Mouse (Mus musculus) adrenal gland, postnatal 14 days (tissue): ENCODE results near the gene Baz1a. TPM values are rescaled to one million over a fixed set of nuclear protein-coding genes. Genes with fewer than 3 reads are reported as not detected.
A peak's percentile ranks its signal among the peaks of the same experiment; 100 is the strongest.

ENCODE experiments used
- DNase-seq: peaks from one replicate; pipeline ENCODE4 v3.0.0; 2021; ENCODE audit warnings: mixed read lengths
- long read RNA-seq, 2 experiments: library from polyadenylated mRNA; stranded (forward); transcript quantifications; one replicate each; pipeline ENCODE4 v2.0.0; 2021
- total RNA-seq: library from RNA; stranded (reverse); gene quantifications from 2 replicates; pipeline ENCODE4 v1.2.3, GENCODE M21; 2021

The Baz1a gene
- total RNA-seq, result 26.6 and 32.4 TPM in 2 replicates
- long read RNA-seq, experiment 1, partial matches to known transcripts, result 2 of 4 reads
- long read RNA-seq, experiment 1, other reads (novel, unspliced or antisense), result 2 of 4 reads
- long read RNA-seq, experiment 2, full-length matches to known transcripts, result 2 of 5 reads
- long read RNA-seq, experiment 2, partial matches to known transcripts, result 3 of 5 reads
- long read RNA-seq, experiment 2, other reads (novel, unspliced or antisense), result 0 of 5 reads

DNA sequence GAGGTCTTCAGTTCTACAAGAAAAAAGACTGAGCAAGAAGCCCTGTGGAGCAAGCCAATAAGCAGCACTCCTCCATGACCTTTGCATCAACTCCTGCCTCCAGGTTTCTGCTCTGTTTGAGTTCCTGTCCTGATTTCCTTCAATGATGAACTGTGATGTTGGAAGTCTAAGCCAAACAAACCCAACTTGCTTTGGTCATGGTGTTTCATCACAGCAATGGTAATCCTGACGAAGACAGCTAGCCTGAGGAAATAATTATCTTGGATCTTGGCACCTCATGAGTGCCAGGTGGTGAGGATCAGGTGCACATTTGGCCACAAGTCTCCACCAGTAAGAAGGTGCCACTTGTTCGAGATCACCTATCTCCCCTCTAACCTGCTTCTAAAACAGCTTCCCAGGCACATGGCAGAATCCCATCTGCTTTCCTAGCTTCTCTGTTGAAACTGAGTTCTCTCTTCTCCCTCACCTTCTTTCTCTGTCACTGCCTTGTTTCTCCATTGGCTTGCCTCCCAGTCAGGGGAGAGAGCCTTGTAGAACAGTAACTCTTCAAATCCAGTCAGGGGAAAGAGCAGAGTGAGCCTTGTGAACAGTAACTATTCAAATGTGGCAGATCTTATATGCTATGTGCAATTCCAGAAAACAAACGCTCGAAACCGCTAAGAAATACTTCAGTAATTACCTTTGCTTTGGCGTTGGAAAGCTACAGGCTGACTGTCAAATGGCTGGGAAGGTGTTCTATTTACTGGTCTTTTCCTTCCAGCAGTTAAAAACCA, at the start of gene Baz1a:
Baz1a (minus strand) TSS at position 723 of the 773 bp plus-strand sequence.
- no peak for DNase-seq

DNA sequence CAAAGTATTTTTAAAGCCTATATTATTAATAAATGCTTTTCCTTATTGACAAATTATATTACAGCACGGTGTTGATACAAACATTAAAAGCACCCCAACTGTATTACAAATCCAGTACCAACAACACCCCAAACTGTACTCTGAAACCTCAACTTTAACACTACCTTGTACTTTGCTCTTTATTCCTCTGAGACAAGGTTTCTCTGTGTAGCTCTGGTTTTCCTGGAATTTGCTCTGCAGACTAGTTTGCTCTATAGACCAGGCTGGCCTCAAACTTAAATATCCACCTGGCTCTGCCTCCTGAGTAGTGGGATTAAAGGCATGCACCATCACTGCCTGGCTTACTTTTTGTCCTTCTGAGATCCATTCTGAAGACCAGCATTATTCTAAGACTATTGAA, 48.0 kb upstream of the Baz1a start:
- no peak for DNase-seq

DNA sequence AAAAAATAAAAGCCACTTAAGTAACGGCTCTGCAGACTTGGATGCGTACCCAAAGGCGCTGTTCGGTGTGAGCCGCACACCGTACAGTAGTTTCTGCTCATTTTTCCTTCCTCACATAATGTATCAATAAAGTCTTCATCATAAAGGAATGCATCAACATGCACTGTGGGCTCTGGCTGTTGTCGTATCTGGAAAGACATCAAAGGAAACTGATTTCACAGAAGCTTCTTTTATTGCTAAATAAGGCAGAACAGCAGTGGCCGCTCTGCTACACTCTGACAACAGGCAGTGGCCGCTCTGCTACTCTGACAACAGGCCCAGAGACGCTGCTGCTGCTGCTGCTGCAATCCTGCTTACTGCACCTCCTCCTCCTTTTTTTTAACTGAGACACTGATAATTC, 46.9 kb upstream of the Baz1a start:
- peak; percentile 48 for DNase-seq

DNA sequence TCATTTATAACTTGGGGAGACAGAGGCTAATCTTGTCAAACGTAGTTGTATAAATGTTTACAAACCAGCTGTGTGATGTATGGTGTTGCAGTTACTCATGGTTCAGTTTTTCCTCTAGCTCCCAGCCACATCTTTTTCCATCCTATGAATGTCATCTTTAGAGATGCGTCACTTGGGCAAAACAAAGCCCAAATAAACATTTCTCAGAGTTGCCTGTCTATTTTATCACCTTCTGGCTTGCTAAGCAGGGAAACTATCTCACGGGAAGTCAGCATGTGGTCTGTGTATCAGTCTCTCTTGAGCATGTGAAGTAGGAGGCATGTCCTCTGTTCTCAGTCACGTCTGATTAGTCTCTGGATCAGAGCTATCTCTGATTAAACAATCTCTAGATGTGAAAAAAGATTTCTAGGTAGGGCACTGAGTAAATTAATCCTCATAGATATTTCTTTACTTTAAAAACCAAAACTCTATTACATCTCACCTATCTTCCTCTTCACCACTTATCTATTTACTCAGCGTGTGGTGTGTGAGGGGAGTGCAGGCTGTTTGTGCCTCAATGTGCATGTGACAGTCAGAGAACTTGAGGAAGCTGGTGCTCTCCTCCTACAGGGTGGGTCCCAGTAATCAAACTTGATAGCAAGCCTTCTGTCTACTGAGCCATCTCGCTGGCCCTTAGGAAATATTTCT, 46.2 kb upstream of the Baz1a start:
- no peak for DNase-seq

DNA sequence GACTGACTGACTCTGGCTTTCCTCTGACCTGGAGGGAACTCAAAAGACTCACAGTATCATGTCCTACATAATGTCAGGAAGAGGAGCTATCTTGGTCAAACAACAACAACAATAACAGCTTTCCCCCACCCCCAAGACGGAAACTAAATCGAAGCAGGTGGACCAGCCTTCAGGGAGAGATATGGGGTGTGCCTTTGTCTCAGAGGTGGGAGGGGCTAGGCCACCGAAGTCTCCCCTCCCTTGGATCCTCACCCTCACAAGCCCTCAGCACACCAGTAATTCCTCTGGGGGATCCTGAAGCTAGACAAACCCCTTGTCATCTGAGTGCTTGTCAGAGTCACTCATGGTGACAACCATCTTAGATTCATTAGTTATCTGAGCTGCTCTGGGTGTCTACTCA, 45.7 kb upstream of the Baz1a start:
- DNase-seq, result no peak

DNA sequence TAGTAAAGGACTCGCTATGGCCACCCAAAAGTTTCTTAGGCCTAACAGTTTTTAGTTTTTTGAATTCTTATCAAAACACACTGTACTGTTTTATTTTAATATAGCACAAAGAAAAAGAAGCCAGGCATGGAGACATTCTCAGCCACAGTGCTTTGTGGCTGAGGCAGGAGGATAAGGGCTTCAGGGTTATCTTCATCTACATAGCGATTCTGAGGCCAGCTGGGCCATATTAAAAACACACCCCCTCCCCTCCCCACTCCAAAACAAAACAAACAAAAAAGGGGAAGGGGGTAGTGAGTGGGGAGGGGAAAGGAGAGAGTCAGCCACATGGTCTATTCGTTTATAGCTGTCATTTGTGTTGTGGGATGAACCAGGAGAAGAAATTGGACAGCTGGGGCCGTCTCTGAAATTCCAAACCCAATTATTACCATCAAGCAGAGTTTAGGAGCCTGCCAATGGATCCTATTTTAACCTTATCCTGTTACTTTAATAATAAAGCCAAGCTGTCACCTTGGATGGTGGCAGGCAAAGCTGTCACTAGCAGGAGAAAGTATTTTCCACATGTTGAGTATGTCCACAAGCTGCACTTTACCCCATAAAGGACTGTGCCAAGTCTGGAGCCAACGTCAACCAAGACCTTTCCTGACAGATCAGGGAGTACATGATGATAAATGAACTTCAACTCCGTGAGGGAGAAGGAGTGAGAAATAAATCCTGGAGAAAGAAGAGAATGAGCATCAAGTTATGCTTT, 44.9 kb upstream of the Baz1a start:
- DNase-seq, result peak; percentile 71

DNA sequence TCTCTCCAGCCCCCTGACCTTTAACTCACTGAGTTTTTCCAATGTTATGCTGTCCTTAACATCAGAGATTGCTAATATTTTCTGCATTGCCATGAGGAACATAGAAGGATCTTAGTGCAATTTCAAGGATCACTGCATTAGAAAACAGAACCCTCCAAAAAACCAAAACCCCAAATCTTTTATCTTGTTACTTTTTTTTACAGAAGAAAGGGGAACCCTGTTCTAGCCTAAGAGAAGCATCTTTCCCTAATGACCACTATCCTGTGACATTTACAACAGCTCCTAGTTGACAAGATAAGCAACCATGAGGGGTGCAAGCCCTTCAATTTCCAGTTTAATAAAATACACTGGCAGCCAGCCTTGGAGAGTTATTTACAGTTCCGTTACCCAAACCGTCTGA, 42.6 kb upstream of the Baz1a start:
- no peak for DNase-seq

DNA sequence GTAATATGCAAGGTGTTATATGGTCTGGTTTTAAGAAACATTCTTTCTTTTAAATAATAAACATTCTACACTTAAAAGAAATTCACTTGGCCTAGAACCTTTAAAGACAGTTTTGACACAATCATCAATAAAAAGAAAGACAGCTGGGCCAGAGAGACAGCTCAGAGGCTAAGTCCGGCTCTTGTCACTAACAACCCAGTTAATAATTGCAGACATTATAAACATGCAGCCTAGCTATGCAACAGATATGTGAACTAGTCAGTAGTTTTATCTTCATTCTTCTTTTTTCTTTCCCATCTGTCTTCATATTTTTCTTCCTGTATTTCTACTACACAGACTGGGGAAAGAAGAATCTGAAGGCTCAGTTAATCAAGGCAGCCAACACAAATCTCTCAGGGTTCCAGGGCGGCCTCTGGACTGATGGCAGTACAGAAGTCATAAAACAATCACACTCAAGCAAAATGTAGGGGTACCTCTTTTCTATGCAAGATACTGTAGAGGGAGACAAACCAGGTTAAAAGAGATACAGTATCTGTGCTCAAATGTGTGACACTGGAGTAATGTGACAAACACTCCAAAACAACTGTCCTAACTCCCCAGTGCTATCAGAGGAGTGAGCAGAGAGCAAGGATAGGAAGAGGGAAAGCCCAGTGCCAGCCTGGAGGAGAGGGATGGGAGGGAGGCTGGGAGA, 40.5 kb upstream of the Baz1a start:
- DNase-seq, result no peak

DNA sequence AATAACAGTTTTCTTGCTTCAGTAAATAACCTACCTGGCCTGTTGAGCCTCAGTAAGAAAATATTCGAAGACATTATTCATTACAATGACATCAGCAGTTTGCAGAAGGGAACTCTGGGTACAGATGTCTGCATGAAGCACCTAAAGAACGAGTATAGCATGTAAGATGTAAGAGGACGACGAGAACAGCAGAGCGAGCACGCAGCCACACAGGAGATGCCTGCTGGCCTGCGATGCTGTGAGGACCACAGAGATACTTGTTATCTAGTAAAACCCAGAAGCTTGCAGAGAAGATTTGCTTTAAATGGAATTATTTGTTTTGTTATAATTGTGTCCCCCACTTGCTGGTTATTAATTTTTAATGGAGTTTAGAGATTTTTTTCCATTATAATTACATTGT, 39.1 kb upstream of the Baz1a start:
- DNase-seq, result no peak

DNA sequence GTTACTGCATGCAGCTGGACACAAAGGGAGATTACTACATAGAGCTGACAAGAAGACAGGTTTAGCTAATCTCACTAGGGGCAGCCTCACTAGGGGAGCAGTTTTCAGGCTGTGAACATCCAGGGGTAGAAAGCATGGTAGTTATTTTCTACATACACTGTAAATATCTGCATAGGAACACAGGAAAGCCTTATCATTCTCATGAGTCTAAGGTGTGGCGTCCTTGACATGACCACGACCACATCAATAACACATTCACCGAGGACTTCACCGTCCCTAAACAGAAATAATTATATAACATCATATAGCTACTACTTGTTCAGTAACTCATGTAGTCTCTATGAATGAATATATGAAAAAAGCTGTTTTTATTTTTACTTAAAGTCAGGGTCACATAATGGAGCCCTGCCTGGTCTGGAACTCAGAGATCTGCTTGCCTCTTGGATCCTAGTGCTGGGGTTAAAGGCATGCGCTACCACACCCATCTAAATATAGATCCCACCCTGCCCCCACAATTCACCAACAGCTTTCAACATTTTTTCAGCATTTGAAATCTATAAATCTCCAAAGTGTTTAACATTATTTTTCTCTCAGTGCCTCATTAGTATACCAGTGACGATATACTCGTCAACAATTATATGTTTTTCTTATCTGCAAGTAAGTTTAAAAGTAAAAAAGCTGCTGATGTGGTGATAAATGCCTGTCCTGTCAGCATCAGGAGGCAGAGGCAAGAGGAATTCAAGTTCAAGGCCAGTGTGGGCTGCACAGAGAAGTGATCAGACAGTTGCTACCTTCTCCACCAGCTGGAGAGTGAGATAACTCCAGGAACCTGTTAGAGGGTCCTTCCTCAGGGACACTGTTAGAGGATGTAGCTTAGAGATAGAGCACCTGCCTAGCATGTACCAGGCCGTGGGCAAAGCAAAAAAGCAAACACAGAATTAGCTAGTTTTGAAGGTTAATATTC, 37.3 kb upstream of the Baz1a start:
- no peak for DNase-seq

DNA sequence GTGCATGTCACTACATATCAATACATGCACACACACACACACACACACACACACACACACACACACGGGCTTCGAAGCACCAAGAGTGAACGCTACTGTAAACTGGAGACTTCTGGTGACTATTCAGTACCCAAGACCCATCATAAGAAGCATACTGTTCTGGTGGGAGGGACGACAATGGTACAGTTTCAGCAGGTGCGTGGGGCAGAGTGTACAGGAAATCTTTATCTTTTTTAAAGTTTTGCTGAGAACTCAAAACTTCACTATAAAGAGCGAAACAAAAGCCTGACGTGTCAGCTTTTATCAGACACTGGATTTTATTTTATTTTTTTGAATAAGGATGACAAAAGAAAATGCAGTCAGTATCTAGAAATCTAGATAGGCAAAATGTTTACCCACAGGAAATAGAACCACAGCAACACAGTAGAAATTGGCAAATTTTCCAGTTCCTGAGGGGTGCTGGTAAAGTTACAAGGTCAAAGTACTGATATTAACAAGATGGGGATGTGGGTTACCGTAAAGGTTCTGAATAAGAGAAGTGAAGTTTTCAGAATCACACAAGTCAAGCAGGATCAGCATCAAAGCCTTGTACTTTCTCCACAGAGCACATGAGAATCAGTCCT, 35.7 kb upstream of the Baz1a start:
- DNase-seq, result no peak

DNA sequence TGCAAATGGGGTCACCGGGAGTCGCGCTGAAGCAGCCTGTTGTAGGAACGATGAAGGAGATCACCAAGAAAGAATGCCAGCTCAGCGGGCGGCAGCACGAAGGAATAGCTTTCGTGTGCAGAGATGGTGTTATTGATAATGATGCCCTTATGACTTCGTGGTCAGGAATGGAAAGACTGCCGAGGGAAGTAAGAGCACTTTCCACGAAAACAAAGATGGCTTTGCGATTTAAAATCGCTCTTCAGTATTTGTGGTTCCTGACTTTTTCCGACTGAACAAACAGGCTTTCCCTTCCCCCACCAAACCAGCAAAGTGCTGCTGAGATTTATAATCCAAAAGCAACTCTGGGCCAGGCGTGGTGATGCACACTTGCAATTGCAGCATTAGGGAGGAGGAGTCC, 26.9 kb upstream of the Baz1a start:
- no peak for DNase-seq

DNA sequence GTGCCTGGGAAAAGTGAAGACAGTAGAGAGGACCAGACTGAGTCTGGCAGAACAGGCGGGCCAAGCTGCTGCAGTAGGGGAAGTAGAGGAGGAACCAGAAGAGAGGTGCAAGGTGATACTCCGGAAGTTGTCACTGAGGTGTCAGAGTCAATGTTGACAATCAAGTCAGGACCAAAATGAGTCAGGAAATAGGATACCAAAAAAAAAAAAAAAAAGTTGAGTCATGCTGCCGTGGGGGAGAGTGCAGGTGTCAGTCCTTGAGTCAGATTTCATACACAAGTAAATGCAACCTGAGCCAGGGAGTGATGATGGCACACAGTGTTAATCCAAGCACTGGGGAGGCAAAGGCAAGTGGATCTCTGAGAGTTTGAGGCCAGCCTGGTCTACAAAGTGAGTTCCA, 12.9 kb upstream of the Baz1a start:
- no peak for DNase-seq

DNA sequence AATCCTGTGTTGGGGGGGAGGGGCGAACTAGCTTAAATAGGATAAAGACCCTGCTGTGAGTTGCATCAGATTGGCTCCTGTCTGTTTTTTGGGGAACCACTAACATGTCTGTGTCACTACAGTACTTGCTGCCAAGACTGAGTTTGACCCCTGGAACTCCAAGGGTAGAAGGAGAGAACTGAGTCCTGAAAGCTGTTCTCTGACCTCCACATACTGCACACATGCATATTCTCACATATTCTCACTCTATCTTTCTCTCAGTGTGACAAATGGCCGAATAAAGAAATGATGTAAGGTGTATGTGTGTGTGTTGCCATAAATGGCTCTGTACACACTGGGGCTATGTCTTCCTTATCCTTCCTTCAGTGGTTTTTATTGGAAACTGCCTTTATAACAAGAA, 9.1 kb upstream of the Baz1a start:
- DNase-seq, result no peak

DNA sequence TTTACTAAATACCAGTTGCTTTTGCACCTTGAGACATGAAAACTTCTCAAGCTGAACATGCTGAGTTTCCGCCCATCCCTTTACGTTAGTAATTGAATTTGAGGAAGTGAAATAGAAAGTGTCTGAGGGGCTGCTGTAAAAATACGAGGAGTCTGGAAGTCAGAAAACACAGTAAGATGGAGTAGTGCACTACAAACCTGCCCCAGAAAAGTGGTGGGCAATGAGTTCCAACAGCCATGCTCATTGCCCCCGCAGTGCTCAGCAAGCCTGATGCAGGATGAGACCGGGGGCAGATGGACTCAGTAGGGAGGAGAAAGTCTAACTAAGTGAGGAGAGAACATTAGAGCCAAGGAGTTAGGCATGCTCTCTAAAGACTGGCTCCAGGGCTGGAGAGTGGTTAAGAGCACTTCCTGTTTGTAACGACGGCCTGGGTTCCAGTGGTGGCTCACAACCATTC, 5.3 kb upstream of the Baz1a start:
- no peak for DNase-seq

DNA sequence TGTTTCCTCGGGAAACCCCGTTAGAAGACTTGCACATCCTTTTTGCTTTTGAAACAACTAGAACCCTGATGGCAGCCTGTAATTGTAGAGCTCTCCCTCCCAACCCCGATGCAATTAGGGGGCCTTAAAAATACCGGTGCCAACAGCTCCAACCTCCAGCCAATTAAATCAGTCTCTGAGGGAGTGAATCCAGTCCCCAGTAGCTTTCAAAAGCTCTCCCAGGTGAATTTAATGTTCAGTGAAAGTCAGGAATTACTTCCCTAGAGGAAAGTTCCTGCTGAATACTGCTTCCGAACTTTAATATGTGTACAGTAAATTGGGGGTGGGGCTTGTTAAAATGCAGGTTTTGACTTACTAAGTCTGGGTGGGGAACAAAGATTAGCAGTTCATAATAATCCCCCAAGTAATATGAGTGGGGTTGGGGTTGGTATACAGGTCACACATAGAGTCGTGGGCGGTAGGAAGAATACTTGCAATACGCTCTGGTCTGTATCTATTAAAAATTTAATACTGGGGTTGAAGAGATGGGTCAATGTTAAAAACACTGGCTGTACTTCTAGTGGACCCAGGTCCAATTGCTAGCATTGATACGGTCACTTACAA, 3.1 kb upstream of the Baz1a start:
- no peak for DNase-seq

DNA sequence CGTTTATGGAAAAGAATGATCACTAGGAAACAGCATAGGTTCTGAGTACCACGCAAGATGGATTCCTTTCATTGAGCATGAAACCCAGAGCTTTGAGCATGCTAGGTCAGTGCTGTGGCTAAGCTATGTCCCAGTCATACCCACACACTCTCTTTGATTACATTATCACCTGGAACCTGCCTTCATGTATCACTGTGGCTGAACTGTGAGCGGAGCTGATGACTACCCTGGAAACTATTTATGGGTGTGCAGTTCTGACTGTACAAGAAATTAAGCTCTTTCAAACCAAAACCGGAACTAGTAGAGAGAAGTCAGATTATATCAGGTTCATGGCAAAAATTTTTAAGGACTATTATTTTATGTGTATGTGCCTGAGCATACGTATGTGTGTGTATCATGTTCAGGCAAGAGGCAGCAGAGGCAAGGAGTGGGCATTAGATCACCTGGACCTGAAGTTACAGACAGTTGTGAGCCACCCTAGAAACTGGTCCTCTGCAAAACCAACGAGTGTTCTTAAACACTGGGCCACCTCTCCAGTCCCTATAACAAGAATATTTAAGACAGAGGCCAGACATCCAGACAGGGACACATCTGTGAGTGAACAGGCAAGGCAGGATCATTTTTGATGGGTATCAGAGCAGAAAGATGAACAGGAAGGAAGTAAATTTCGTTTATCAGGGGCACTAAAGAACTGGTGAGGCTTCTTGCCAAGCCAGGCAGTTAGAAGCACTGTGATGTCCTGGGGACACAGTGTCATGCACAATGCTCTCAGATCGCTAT, 2.4 kb upstream of the Baz1a start:
- no peak for DNase-seq

DNA sequence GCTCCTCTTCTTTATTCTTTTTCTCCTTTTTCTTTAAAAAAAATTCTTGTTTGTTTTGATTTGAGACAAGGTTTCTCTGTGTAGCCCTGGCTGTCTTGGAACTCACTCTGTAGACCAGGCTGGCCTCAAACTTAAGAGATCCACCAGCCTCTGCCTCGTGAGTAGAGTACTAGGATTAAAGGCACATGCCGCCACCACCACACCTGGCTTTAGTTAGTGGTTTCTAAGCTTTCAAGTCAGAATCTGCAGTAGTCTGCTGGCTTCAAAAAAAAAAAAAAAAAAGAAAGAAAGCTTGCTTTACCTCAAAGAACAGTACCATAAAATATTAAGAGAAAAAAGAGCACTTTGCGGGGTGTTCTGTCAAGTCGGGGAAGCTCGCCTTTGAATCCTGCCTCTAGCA, 1.3 kb upstream of the Baz1a start:
- no peak for DNase-seq

DNA sequence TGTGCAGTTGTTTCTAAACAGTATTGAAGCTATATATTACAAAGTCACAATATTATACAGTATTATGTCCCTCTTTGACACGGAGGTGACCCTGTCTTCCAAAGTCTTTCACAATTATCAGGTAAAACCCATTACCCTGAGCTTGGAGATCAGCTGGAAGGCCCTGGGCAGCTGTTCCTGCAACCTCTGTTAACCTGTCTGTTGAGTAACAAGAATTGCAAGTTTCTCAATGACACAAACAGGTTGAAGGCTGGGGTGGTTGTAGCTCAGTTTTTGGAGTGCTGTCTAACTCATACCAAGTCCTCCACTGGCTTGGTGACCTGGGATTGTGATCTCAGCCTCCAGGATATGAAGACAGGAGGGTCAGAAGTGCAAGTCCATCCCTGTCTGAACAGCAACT, 1.1 kb downstream of the Baz1a start:
- DNase-seq, result no peak
